Comparison of ENCODE assay signal across 9 mouse cellular contexts in genomic region chr9:44489651-44490085, GRCm38 (mm10). TPM values are rescaled to one million over a fixed set of nuclear protein-coding genes. Genes with fewer than 3 reads are reported as not detected.
DNase-seq lines count a peak whose midpoint lies in the region; ATAC-seq lines count a peak whose summit lies in the region.
"Had no signal": no experiment of that assay in that cellular context is flagged by ENCODE, and none has a peak within 500 bp of the region (broad histone marks: within the 10 kb centered on the region; RNA-seq: fewer than 3 reads in every experiment).

No protein-coding gene starts in this region.

- ATAC-seq in forebrain, embryonic 13.5 days, result 0 out of 2 replicates have a peak, but pooled peaks have one; percentile 6
- ATAC-seq in intestine, embryonic 15.5 days, result no peak
- no peak for ATAC-seq in lung, embryonic 16.5 days (ENCODE audit: low read depth)
- ATAC-seq in megakaryocyte progenitor cell, adult 5-6 weeks (replicated peaks; ENCODE audit: poor library complexity), result no peak

- DNase-seq in gastrocnemius, postnatal 10 days, result peak; percentile 49
- no peak for DNase-seq in gastrocnemius, adult 18-20 months (ENCODE audit: low spot score)
- DNase-seq in adrenal gland, postnatal 14 days, result peak; percentile 60
- no peak for DNase-seq in ovary, postnatal 36 days (ENCODE audit: low spot score)

- peak overlapping the region; percentile 99 for H3K4me2 ChIP-seq in forebrain, embryonic 13.5 days
- H3K4me2 ChIP-seq in intestine, embryonic 15.5 days (replicated peaks), result peak overlapping the region; percentile 86
- peak overlapping the region; percentile 80 for H3K4me2 ChIP-seq in lung, embryonic 16.5 days (ENCODE audit: low read depth, low read length)

- 2% methylated on average over 12 of the region's 17 CpGs for WGBS in forebrain, embryonic 13.5 days
- 10% methylated on average over 17 of the region's 17 CpGs for WGBS in intestine, embryonic 15.5 days
- 2% methylated on average over 17 of the region's 17 CpGs for WGBS in lung, embryonic 16.5 days

- peak overlapping the region; percentile 49 for H3K9ac ChIP-seq in forebrain, embryonic 13.5 days
- H3K9ac ChIP-seq in intestine, embryonic 15.5 days, result no peak overlapping the region
- peak overlapping the region; percentile 65 for H3K9ac ChIP-seq in lung, embryonic 16.5 days (ENCODE audit: low read length)

- H3K27ac ChIP-seq in forebrain, embryonic 13.5 days, result peak overlapping the region; percentile 88
- peak overlapping the region; percentile 98 for H3K27ac ChIP-seq in intestine, embryonic 15.5 days
- peak overlapping the region; percentile 98 for H3K27ac ChIP-seq in lung, embryonic 16.5 days (ENCODE audit: low read length)

- no peaks in the 10 kb centered on the region for H3K9me3 ChIP-seq in forebrain, embryonic 13.5 days (replicated peaks)
- H3K9me3 ChIP-seq in intestine, embryonic 15.5 days, result no peaks in the 10 kb centered on the region
- H3K9me3 ChIP-seq in lung, embryonic 16.5 days (ENCODE audit: control insufficient read depth, low read length), result no peaks in the 10 kb centered on the region

- H3K36me3 ChIP-seq in forebrain, embryonic 13.5 days (ENCODE audit: poor library complexity, severe bottlenecking), result peaks cover 3% of the 10 kb centered on the region; the same call in 1 of the 2 replicates
- H3K36me3 ChIP-seq in intestine, embryonic 15.5 days, result 0 out of 2 replicates have a peak, but pooled peaks cover 4% of the 10 kb centered on the region
- H3K36me3 ChIP-seq in lung, embryonic 16.5 days (ENCODE audit: control insufficient read depth, insufficient read depth, low read length), result no peaks in the 10 kb centered on the region

- peaks cover 93% of the 10 kb centered on the region for H3K4me1 ChIP-seq in forebrain, embryonic 13.5 days
- H3K4me1 ChIP-seq in intestine, embryonic 15.5 days (replicated peaks), result peaks cover 97% of the 10 kb centered on the region
- H3K4me1 ChIP-seq in lung, embryonic 16.5 days (replicated peaks; ENCODE audit: control insufficient read depth, insufficient read depth, low read length), result peaks cover 91% of the 10 kb centered on the region

- no peaks in the 10 kb centered on the region for H3K27me3 ChIP-seq in forebrain, embryonic 13.5 days
- no peaks in the 10 kb centered on the region for H3K27me3 ChIP-seq in intestine, embryonic 15.5 days (replicated peaks)
- no peaks in the 10 kb centered on the region for H3K27me3 ChIP-seq in lung, embryonic 16.5 days (ENCODE audit: control insufficient read depth, insufficient read depth, low read depth, low read length)
- H3K27me3 ChIP-seq: CH12.LX had no signal

- peak overlapping the region; percentile 99 for H3K4me3 ChIP-seq in forebrain, embryonic 13.5 days
- H3K4me3 ChIP-seq in intestine, embryonic 15.5 days (replicated peaks), result peak overlapping the region; percentile 20
- peak overlapping the region; percentile 97 for H3K4me3 ChIP-seq in lung, embryonic 16.5 days (ENCODE audit: low read length)

RNA-seq across cellular contexts. Expression of gene Bcl9l, which starts 7.0 kb away (rescaled TPM):
- total RNA-seq in gastrocnemius, postnatal 10 days (2021), result 10 to 100 TPM; 65.4 to 77.6 TPM
- 10 to 100 TPM; 36.0 to 36.6 TPM for total RNA-seq in gastrocnemius, adult 18-20 months (2021)
- 59.3 and 61.7 TPM in 2 replicates for total RNA-seq in adrenal gland, postnatal 14 days (2021)
- 8.6 and 9.1 TPM in 2 replicates for polyA plus RNA-seq in forebrain, embryonic 13.5 days (2015; fragmentation: Nextera tagmentation; extraction: Ambion mirVana)
- polyA plus RNA-seq in intestine, embryonic 15.5 days (2015; fragmentation: Nextera tagmentation; extraction: Ambion mirVana), result 7.5 and 7.8 TPM in 2 replicates
- 14.1 and 16.1 TPM in 2 replicates for polyA plus RNA-seq in lung, embryonic 16.5 days (2015; fragmentation: Nextera tagmentation; extraction: Ambion mirVana)
- total RNA-seq in megakaryocyte progenitor cell, adult 5-6 weeks (2015), result 4.3 and 4.5 TPM in 2 replicates
- total RNA-seq in megakaryocyte progenitor cell, adult 5-6 weeks (2017), result 1.6 and 1.8 TPM in 2 replicates

RNA-seq across cellular contexts. Expression of gene Upk2, which starts 34.9 kb away (rescaled TPM):
- total RNA-seq in gastrocnemius, postnatal 10 days (2021), result under 1 TPM; 0.38 to 0.65 TPM
- total RNA-seq in gastrocnemius, adult 18-20 months (2021), result under 1 TPM; 0.43 to 0.83 TPM
- total RNA-seq in adrenal gland, postnatal 14 days (2021), result not detected in 2 replicates
- not detected in 2 replicates for polyA plus RNA-seq in forebrain, embryonic 13.5 days (2015; fragmentation: Nextera tagmentation; extraction: Ambion mirVana)
- 1.2 TPM in 2 replicates for polyA plus RNA-seq in intestine, embryonic 15.5 days (2015; fragmentation: Nextera tagmentation; extraction: Ambion mirVana)
- polyA plus RNA-seq in lung, embryonic 16.5 days (2015; fragmentation: Nextera tagmentation; extraction: Ambion mirVana), result 1.8 and 2.0 TPM in 2 replicates
- not detected in 2 replicates for total RNA-seq in megakaryocyte progenitor cell, adult 5-6 weeks (2015)
- total RNA-seq in megakaryocyte progenitor cell, adult 5-6 weeks (2017), result not detected in 2 replicates
- total RNA-seq: CH12.LX had no signal

RNA-seq across cellular contexts. Expression of gene Foxr1, which starts 48.7 kb away (rescaled TPM):
- not detected for total RNA-seq in gastrocnemius, postnatal 10 days (2021)
- total RNA-seq in gastrocnemius, adult 18-20 months (2021), result not detected
- not detected in 2 replicates for total RNA-seq in adrenal gland, postnatal 14 days (2021)
- polyA plus RNA-seq in forebrain, embryonic 13.5 days (2015; fragmentation: Nextera tagmentation; extraction: Ambion mirVana), result not detected in 2 replicates
- not detected in 2 replicates for polyA plus RNA-seq in intestine, embryonic 15.5 days (2015; fragmentation: Nextera tagmentation; extraction: Ambion mirVana)
- polyA plus RNA-seq in lung, embryonic 16.5 days (2015; fragmentation: Nextera tagmentation; extraction: Ambion mirVana), result not detected in 2 replicates
- not detected in 2 replicates for total RNA-seq in megakaryocyte progenitor cell, adult 5-6 weeks (2015)
- total RNA-seq in megakaryocyte progenitor cell, adult 5-6 weeks (2017), result not detected in 2 replicates

Comparison
In these comparisons a context has a peak if more than half of its experiments do, and no peak if none do; other contexts are left out.
1. DNase-seq: peak in gastrocnemius, postnatal 10 days (single experiment) and adrenal gland, postnatal 14 days (single experiment); none in gastrocnemius, adult 18-20 months (single experiment) and ovary, postnatal 36 days (single experiment).
2. H3K4me3 ChIP-seq: peak in every context shown above with its lines; median percentile 99 in forebrain, embryonic 13.5 days; 97 in lung, embryonic 16.5 days; 20 in intestine, embryonic 15.5 days.
3. RNA of gene Bcl9l, which starts 7.0 kb away (total RNA-seq): 65.4 to 77.6 TPM in gastrocnemius, postnatal 10 days, 59.3 to 61.7 TPM in adrenal gland, postnatal 14 days and 36.0 to 36.6 TPM in gastrocnemius, adult 18-20 months; 1.6 to 4.5 TPM in megakaryocyte progenitor cell, adult 5-6 weeks; every median in the first group is over 4 times any median in the second.
4. Peak in every context shown above with its lines, with median percentiles within 50 percentile points of each other: H3K27ac ChIP-seq and H3K4me2 ChIP-seq.